Comparison of ENCODE assay signal across 23 mouse cellular contexts in genomic region chr5:20330025-20330424, GRCm38 (mm10).
DNase-seq lines count a peak whose midpoint lies in the region; ATAC-seq and TF ChIP-seq lines count a peak whose summit lies in the region.
"Had no signal": no experiment of that assay in that cellular context is flagged by ENCODE, and none has a peak within 500 bp of the region (broad histone marks: within the 10 kb centered on the region; RNA-seq: fewer than 3 reads in every experiment).

No protein-coding gene starts in this region.

- H3K9me3 ChIP-seq in lung, postnatal 0 days (ENCODE audit: low read length) = no peaks in the 10 kb centered on the region
- H3K9me3 ChIP-seq: embryonic facial prominence, embryonic 12.5 days; hindbrain, embryonic 13.5 days; limb, embryonic 13.5 days; liver, embryonic 13.5 days; midbrain, embryonic 13.5 days; neural tube, embryonic 12.5 days had no signal

- peaks cover 4% of the 10 kb centered on the region; the same call in 1 of the 2 replicates for H3K4me1 ChIP-seq in cerebellum, adult 2 months (ENCODE audit: control insufficient read depth, insufficient read depth, low read length)
- no peaks in the 10 kb centered on the region for H3K4me1 ChIP-seq in lung, postnatal 0 days (ENCODE audit: insufficient read depth, low read depth, low read length)
- H3K4me1 ChIP-seq: hindbrain, embryonic 13.5 days; limb, embryonic 13.5 days; liver, embryonic 13.5 days; midbrain, embryonic 13.5 days; neural tube, embryonic 12.5 days had no signal

- TF ChIP-seq CTCF in layer of hippocampus, adult 2 months (conservative IDR thresholded peaks at IDR 0.05) = no peak
- no peak for TF ChIP-seq CTCF in brain, embryonic 14.5 days (IDR thresholded peaks at IDR 0.05; ENCODE audit: borderline replicate concordance, extremely low read depth, insufficient read depth, insufficient read length)
- TF ChIP-seq CTCF in cerebellum, adult 2 months (IDR thresholded peaks at IDR 0.05; ENCODE audit: borderline replicate concordance, insufficient read depth, low read depth, low read length) = no peak
- no peak for TF ChIP-seq CTCF in lung, postnatal 0 days (IDR thresholded peaks at IDR 0.05)

- H3K36me3 ChIP-seq in lung, postnatal 0 days (ENCODE audit: insufficient read depth, low read length) = no peaks in the 10 kb centered on the region
- H3K36me3 ChIP-seq: embryonic facial prominence, embryonic 12.5 days; hindbrain, embryonic 13.5 days; limb, embryonic 13.5 days; liver, embryonic 13.5 days; midbrain, embryonic 13.5 days; neural tube, embryonic 12.5 days had no signal

- no peak for TF ChIP-seq EP300 in lung, postnatal 0 days (IDR thresholded peaks at IDR 0.05)

- ATAC-seq in lung, postnatal 0 days = no peak
- ATAC-seq: activated CD4-positive, CD25-positive, alpha-beta regulatory T cell, adult 4 months; midbrain, embryonic 13.5 days; Patski had no signal

- WGBS in cerebellum, adult 2 months = 23% methylated on average over 3 of the region's 3 CpGs
- whole genome bisulfite sequencing in lung, postnatal 0 days = 69% methylated on average over 3 of the region's 3 CpGs

- H3K27ac ChIP-seq in layer of hippocampus, adult 2 months = peak overlapping the region; percentile 82
- H3K27ac ChIP-seq in cerebellum, adult 2 months (ENCODE audit: insufficient read depth, low read length) = no peak overlapping the region
- H3K27ac ChIP-seq in lung, postnatal 0 days (ENCODE audit: low read length) = no peak overlapping the region
- H3K27ac ChIP-seq: embryonic facial prominence, embryonic 12.5 days; hindbrain, embryonic 13.5 days; limb, embryonic 13.5 days; liver, embryonic 13.5 days; midbrain, embryonic 13.5 days; neural tube, embryonic 12.5 days; stomach, postnatal 0 days had no signal

- H3K4me3 ChIP-seq in layer of hippocampus, adult 2 months = no peak overlapping the region
- no peak overlapping the region for H3K4me3 ChIP-seq in cerebellum, adult 2 months (replicated peaks; ENCODE audit: insufficient read depth, low read depth, low read length)
- H3K4me3 ChIP-seq in lung, postnatal 0 days (ENCODE audit: low read depth, low read length) = no peak overlapping the region
- H3K4me3 ChIP-seq: embryonic facial prominence, embryonic 12.5 days; erythroblast, embryonic 14.5 days; hindbrain, embryonic 13.5 days; limb, embryonic 13.5 days; liver, embryonic 13.5 days; midbrain, embryonic 13.5 days; neural tube, embryonic 12.5 days had no signal

- no peak overlapping the region for H3K9ac ChIP-seq in lung, postnatal 0 days (replicated peaks; ENCODE audit: low read depth)
- H3K9ac ChIP-seq: embryonic facial prominence, embryonic 12.5 days; hindbrain, embryonic 13.5 days; limb, embryonic 13.5 days; liver, embryonic 13.5 days; lung, embryonic 14.5 days; midbrain, embryonic 13.5 days; neural tube, embryonic 12.5 days had no signal

- H3K27me3 ChIP-seq in cerebellum, adult 2 months (ENCODE audit: control insufficient read depth, insufficient read depth, low read length) = no peaks in the 10 kb centered on the region
- no peaks in the 10 kb centered on the region for H3K27me3 ChIP-seq in lung, postnatal 0 days (replicated peaks; ENCODE audit: insufficient read depth, low read length)
- H3K27me3 ChIP-seq: embryonic facial prominence, embryonic 12.5 days; hindbrain, embryonic 13.5 days; limb, embryonic 13.5 days; liver, embryonic 13.5 days; midbrain, embryonic 13.5 days; neural tube, embryonic 12.5 days had no signal

- TF ChIP-seq POLR2A in brain, embryonic 14.5 days (IDR thresholded peaks at IDR 0.05; ENCODE audit: borderline replicate concordance, extremely low read depth, insufficient read depth, insufficient read length, poor library complexity, severe bottlenecking) = no peak
- no peak for TF ChIP-seq POLR2A in cerebellum, adult 2 months (IDR thresholded peaks at IDR 0.05; ENCODE audit: borderline replicate concordance, insufficient read depth, low read length)

- H3K4me2 ChIP-seq in lung, postnatal 0 days (replicated peaks; ENCODE audit: low read depth, low read length) = no peak overlapping the region
- H3K4me2 ChIP-seq: embryonic facial prominence, embryonic 12.5 days; hindbrain, embryonic 13.5 days; limb, embryonic 13.5 days; liver, embryonic 13.5 days; lung, embryonic 14.5 days; midbrain, embryonic 13.5 days; neural tube, embryonic 12.5 days had no signal

- DNase-seq in layer of hippocampus, adult 2 months (ENCODE audit: low spot score in 2 of 2) = no peak
- no peak for DNase-seq in layer of hippocampus, postnatal 25 days (ENCODE audit: extremely low spot score in 1 of 2, low spot score in 1 of 2)
- DNase-seq in brain, embryonic 14.5 days (ENCODE audit: low read depth) = peak; percentile 28
- peak; percentile 68 to 88 for DNase-seq in cerebellum, adult 2 months
- DNase-seq in cerebellum, postnatal 36 days = peak; percentile 60 to 65
- no peak for DNase-seq in heart, postnatal 10 days
- no peak for DNase-seq in lung, postnatal 0 days (ENCODE audit: low spot score)
- DNase-seq: adrenal gland, postnatal 10 days; gastrocnemius, postnatal 25 days; kidney, adult 8-10 months; kidney, postnatal 14 days; liver, embryonic 13.5 days; lung, embryonic 14.5 days; right cerebral cortex, adult 18-20 months had no signal

- intact Hi-C loops in heart, postnatal 10 days (cut with DNase I) = no loop called here

Comparison
In these comparisons a context has a peak if more than half of its experiments do, and no peak if none do; other contexts are left out.
1. DNase-seq: peak in brain, embryonic 14.5 days (single experiment), cerebellum, adult 2 months (2 of 2) and cerebellum, postnatal 36 days (2 of 2); none in layer of hippocampus, adult 2 months (0 of 2), layer of hippocampus, postnatal 25 days (0 of 2), heart, postnatal 10 days (0 of 2) and lung, postnatal 0 days (single experiment).